Mouse (Mus musculus) neural tube, embryonic 12.5 days (tissue): ENCODE measurements around the gene 2310034G01Rik. TPM values are rescaled to one million over a fixed set of nuclear protein-coding genes. Genes with fewer than 3 reads are reported as not detected.

Experiments used
- ATAC-seq: fragments of 200-750 bp; cut with Nextera tagmentation; 2 replicates; pipeline ENCODE4 v1.8.0; 2017; ENCODE audit warnings: low read depth, mild to moderate bottlenecking, moderate TSS enrichment, moderate library complexity; ENCODE audit not compliant: low FRiP score
- H3K27ac ChIP-seq: fragments of 300-500 bp; sonication (generic); 2 replicates; pipeline ENCODE4 v1.5.1; 2016
- H3K27me3 ChIP-seq: fragments of 300-500 bp; sonication (generic); replicated peaks from 2 replicates; pipeline ENCODE4 v1.6.1; 2016; ENCODE audit warnings: mild to moderate bottlenecking
- H3K36me3 ChIP-seq: fragments of 300-500 bp; sonication (generic); 2 replicates; pipeline ENCODE4 v1.6.1; 2016; ENCODE audit warnings: mild to moderate bottlenecking
- H3K4me1 ChIP-seq: fragments of 300-500 bp; sonication (generic); 2 replicates; pipeline ENCODE4 v1.6.1; 2016
- H3K4me2 ChIP-seq: fragments of 300-500 bp; sonication (generic); replicated peaks from 2 replicates; pipeline ENCODE4 v1.6.1; 2016; ENCODE audit warnings: mild to moderate bottlenecking
- H3K4me3 ChIP-seq: fragments of 300-500 bp; sonication (generic); 2 replicates; pipeline ENCODE4 v1.5.1; 2016
- H3K9ac ChIP-seq: fragments of 300-500 bp; sonication (generic); 2 replicates; pipeline ENCODE4 v1.6.1; 2016; ENCODE audit warnings: mild to moderate bottlenecking
- H3K9me3 ChIP-seq: fragments of 300-500 bp; sonication (generic); 2 replicates; pipeline ENCODE4 v1.6.1; 2016; ENCODE audit warnings: mild to moderate bottlenecking
- WGBS: fragments of 180-500 bp; shearing (Covaris S2); methylation state at CpG from one replicate; pipeline ENCODE4 v1.1.7; 2016; 5-methylcytosine and 5-hydroxymethylcytosine counted together
- polyA plus RNA-seq: library from polyadenylated mRNA; unstranded; fragments of >200 nt; fragmentation: Nextera tagmentation; extraction: Ambion mirVana; gene quantifications from 2 replicates; pipeline ENCODE4 v1.2.1, GENCODE M21; 2016

The 2310034G01Rik gene
- polyA plus RNA-seq, 1 experiment from 2014 or later: 2.1 TPM

GRCm38 (mm10) chr19:46315752-46316610 is 34.1 kb downstream of the 2310034G01Rik start:
- Histone ChIP-seq H3K9ac (no peak overlapping the region), H3K27ac (no peak overlapping the region), H3K9me3 (no peaks in the 10 kb centered on the region), H3K4me3 (no peak overlapping the region), H3K4me2 (peak overlapping the region; percentile 68; the same call in 1 of the 2 replicates), H3K27me3 (peaks cover 85% of the 10 kb centered on the region), H3K36me3 (0 out of 2 replicates have a peak, but pooled peaks cover 10% of the 10 kb centered on the region), H3K4me1 (peaks cover 28% of the 10 kb centered on the region)
- no peak for ATAC-seq
- WGBS: 48% methylated on average over 12 of the region's 12 CpGs

- no peak for ATAC-seq
- no peak overlapping the region for H3K4me3 ChIP-seq
- H3K27ac ChIP-seq: no peak overlapping the region
- H3K36me3 ChIP-seq: peaks cover 13% of the 10 kb centered on the region; the same call in 1 of the 2 replicates
- H3K9me3 ChIP-seq: no peaks in the 10 kb centered on the region
- WGBS: 44% methylated on average over 14 of the region's 14 CpGs
- H3K4me2 ChIP-seq: no peak overlapping the region
- no peak overlapping the region for H3K9ac ChIP-seq
- peaks cover 23% of the 10 kb centered on the region for H3K4me1 ChIP-seq
- peaks cover 84% of the 10 kb centered on the region for H3K27me3 ChIP-seq
Observed at GRCm38 (mm10) chr19:46314872-46315742, 35.0 kb downstream of the 2310034G01Rik start.

DNA sequence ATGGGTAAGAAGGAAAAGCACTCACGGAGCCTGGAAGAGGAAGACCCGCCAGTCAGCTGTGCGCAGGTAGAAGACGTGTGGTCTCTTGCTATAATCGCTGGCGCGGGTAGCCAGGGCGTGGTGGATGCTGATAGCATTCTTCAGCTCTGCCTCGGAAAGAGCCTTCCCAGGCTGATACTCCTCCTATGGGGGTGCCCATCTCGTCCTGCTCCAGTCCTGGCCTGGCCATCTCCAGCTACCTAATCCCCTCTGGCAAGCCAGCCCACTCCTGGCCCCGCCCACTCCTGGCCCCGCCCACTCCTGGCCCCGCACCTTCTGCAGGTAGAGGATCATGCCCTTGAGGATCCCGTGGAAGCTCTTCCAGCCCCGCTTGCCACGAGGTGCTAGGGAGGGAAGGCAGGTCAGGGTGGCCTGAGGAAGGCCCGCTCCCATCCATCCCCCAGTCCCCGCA is 35.9 kb downstream of the 2310034G01Rik start:
- Histone ChIP-seq H3K4me3 (no peak overlapping the region), H3K4me2 (no peak overlapping the region)

GRCm38 (mm10) chr19:46313591-46313990 is 36.5 kb downstream of the 2310034G01Rik start:
- H3K4me3 ChIP-seq: no peak overlapping the region
- H3K4me2 ChIP-seq: no peak overlapping the region
- peaks cover 13% of the 10 kb centered on the region; the same call in 1 of the 2 replicates for H3K36me3 ChIP-seq
- H3K9ac ChIP-seq: no peak overlapping the region
- 72% methylated on average over 6 of the region's 6 CpGs for WGBS
- no peak overlapping the region for H3K27ac ChIP-seq
- peaks cover 74% of the 10 kb centered on the region for H3K27me3 ChIP-seq
- peaks cover 19% of the 10 kb centered on the region for H3K4me1 ChIP-seq
- no peaks in the 10 kb centered on the region for H3K9me3 ChIP-seq
- no peak for ATAC-seq

More for the DNA sequence above, 35.9 kb downstream of the 2310034G01Rik start:
- no peak overlapping the region for H3K27ac ChIP-seq
- H3K9me3 ChIP-seq: no peaks in the 10 kb centered on the region
- ATAC-seq: no peak
- no peak overlapping the region for H3K9ac ChIP-seq
- H3K27me3 ChIP-seq: peaks cover 76% of the 10 kb centered on the region
- H3K36me3 ChIP-seq: peaks cover 13% of the 10 kb centered on the region; the same call in 1 of the 2 replicates
- WGBS: 16% methylated on average over 18 of the region's 18 CpGs
- peaks cover 21% of the 10 kb centered on the region for H3K4me1 ChIP-seq

GRCm38 (mm10) chr19:46313116-46313515 is 37.0 kb downstream of the 2310034G01Rik start:
- Histone ChIP-seq H3K9ac (no peak overlapping the region), H3K36me3 (peaks cover 13% of the 10 kb centered on the region; the same call in 1 of the 2 replicates), H3K27ac (no peak overlapping the region), H3K4me1 (peaks cover 19% of the 10 kb centered on the region), H3K4me3 (no peak overlapping the region), H3K9me3 (no peaks in the 10 kb centered on the region), H3K27me3 (peaks cover 74% of the 10 kb centered on the region), H3K4me2 (no peak overlapping the region)
- ATAC-seq: no peak
- 85% methylated on average over 9 of the region's 9 CpGs for WGBS

DNA sequence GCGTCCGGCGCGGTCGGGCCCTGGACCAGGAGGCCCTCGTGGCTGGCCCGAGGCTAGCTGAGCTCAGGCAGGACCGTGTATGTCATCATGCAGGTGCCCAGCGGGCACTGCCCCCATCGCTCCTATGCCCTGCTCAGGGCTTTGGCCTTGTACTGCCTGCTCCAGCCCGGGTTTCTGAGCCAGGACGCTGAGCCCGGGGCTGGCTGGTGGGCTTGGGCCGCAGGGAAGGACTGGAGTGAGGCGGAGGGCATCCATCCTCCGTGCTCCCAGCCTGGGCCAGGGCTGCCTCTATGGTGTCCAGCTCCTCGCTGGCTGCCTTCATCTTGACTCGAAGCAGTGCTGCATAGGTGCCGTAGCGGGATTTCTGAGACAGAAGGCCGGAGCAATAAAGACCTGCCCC is 37.5 kb downstream of the 2310034G01Rik start:
- H3K27me3 ChIP-seq: peaks cover 74% of the 10 kb centered on the region
- H3K4me2 ChIP-seq: no peak overlapping the region
- no peak overlapping the region for H3K9ac ChIP-seq
- H3K9me3 ChIP-seq: no peaks in the 10 kb centered on the region
- no peak for ATAC-seq
- H3K27ac ChIP-seq: no peak overlapping the region
- H3K4me1 ChIP-seq: peaks cover 13% of the 10 kb centered on the region
- WGBS: 90% methylated on average over 21 of the region's 21 CpGs
- H3K36me3 ChIP-seq: peaks cover 13% of the 10 kb centered on the region; the same call in 1 of the 2 replicates
- H3K4me3 ChIP-seq: 0 out of 2 replicates have a peak overlapping the region, but pooled peaks have one; percentile 1

GRCm38 (mm10) chr19:46311341-46311740 is 38.8 kb downstream of the 2310034G01Rik start:
- Histone ChIP-seq H3K27me3 (peaks cover 72% of the 10 kb centered on the region), H3K9me3 (no peaks in the 10 kb centered on the region), H3K4me3 (no peak overlapping the region), H3K27ac (no peak overlapping the region), H3K36me3 (peaks cover 13% of the 10 kb centered on the region; the same call in 1 of the 2 replicates), H3K4me2 (no peak overlapping the region), H3K9ac (no peak overlapping the region), H3K4me1 (peaks cover 9% of the 10 kb centered on the region)
- WGBS: 85% methylated on average over 9 of the region's 9 CpGs
- ATAC-seq: no peak

- H3K9me3 ChIP-seq: no peaks in the 10 kb centered on the region
- WGBS: 89% methylated on average over 12 of the region's 12 CpGs
- no peak overlapping the region for H3K4me2 ChIP-seq
- H3K9ac ChIP-seq: no peak overlapping the region
- H3K27me3 ChIP-seq: peaks cover 67% of the 10 kb centered on the region
- peaks cover 19% of the 10 kb centered on the region for H3K4me1 ChIP-seq
- no peak for ATAC-seq
- H3K27ac ChIP-seq: no peak overlapping the region
- no peak overlapping the region for H3K4me3 ChIP-seq
- peaks cover 13% of the 10 kb centered on the region; the same call in 1 of the 2 replicates for H3K36me3 ChIP-seq
Observed at GRCm38 (mm10) chr19:46310312-46310865, 39.7 kb downstream of the 2310034G01Rik start.

DNA sequence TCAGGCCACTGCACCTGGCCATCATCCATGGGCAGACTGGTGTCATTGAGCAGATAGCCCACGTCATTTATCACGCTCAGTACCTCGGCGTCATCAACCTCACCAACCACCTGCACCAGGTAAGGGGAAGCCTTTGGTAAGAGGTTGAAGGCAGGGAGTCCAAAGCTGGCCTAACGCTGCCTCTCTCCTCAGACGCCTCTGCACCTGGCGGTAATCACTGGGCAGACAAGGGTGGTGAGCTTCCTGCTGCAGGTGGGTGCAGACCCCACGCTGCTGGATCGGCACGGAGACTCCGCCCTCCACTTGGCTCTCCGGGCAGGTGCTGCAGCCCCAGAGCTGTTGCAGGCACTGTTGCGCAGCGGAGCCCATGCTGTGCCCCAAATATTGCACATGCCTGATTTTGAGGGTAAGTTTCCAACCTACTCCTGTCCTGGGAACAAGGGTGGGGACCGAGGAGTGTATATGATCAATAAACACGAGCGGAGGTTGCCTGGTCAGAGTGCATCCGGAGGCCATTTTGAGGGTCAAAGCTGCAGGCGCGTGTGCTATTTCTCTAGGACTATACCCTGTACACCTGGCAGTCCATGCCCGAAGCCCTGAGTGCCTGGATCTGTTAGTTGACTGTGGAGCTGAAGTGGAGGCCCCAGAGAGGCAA is 40.3 kb downstream of the 2310034G01Rik start:
- Histone ChIP-seq H3K9me3 (no peaks in the 10 kb centered on the region), H3K4me1 (peaks cover 24% of the 10 kb centered on the region), H3K27me3 (peaks cover 61% of the 10 kb centered on the region), H3K4me3 (no peak overlapping the region), H3K9ac (no peak overlapping the region), H3K4me2 (no peak overlapping the region), H3K36me3 (peaks cover 13% of the 10 kb centered on the region; the same call in 1 of the 2 replicates), H3K27ac (no peak overlapping the region)
- ATAC-seq: no peak
- 83% methylated on average over 21 of the region's 21 CpGs for WGBS

DNA sequence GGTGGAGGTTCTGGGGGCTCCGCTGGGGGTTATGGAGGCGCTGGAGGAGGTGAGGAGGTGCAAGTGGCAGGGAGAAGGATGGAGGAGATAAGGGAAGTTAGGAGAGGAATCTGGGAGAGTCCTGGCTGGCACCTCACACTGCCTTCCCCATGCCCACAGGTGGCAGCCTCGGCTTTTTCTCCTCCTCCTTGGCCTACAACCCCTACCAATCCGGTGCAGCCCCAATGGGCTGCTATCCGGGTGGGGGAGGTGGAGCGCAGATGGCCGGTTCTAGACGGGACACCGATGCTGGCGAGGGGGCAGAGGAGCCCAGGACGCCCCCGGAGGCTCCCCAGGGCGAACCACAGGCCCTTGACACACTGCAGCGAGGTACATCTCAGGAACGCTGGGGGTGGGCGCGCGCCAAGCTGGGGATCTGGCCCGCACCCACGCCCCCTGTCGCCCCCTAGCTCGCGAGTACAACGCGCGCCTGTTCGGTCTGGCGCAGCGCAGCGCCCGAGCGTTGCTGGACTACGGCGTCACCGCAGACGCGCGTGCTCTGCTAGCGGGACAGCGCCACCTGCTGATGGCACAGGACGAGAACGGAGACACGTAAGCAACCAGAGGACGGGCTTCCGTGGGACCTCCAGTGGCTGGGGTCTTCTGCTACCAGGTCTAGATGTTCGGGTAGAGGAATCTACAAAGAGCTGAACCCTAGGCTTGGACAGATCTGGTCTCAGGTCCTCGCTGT is 41.2 kb downstream of the 2310034G01Rik start:
- peak overlapping the region; percentile 49; the same call in 1 of the 2 replicates for H3K9ac ChIP-seq
- H3K27me3 ChIP-seq: peaks cover 52% of the 10 kb centered on the region
- H3K9me3 ChIP-seq: no peaks in the 10 kb centered on the region
- H3K4me1 ChIP-seq: peaks cover 27% of the 10 kb centered on the region
- peak overlapping the region; percentile 29 for H3K4me3 ChIP-seq
- H3K27ac ChIP-seq: no peak overlapping the region
- WGBS: 2% methylated on average over 47 of the region's 47 CpGs
- H3K36me3 ChIP-seq: peaks cover 13% of the 10 kb centered on the region; the same call in 1 of the 2 replicates
- peak; percentile 46; the same call in 1 of the 2 replicates for ATAC-seq
- H3K4me2 ChIP-seq: peak overlapping the region; percentile 75

GRCm38 (mm10) chr19:46308303-46308702 is 41.8 kb downstream of the 2310034G01Rik start:
- Histone ChIP-seq H3K27me3 (peaks cover 46% of the 10 kb centered on the region), H3K9ac (no peak overlapping the region), H3K4me2 (peak overlapping the region; percentile 75), H3K27ac (no peak overlapping the region), H3K4me3 (peak overlapping the region; percentile 29; the same call in 1 of the 2 replicates), H3K36me3 (peaks cover 13% of the 10 kb centered on the region; the same call in 1 of the 2 replicates), H3K4me1 (peaks cover 27% of the 10 kb centered on the region), H3K9me3 (no peaks in the 10 kb centered on the region)
- no peak for ATAC-seq
- 55% methylated on average over 16 of the region's 16 CpGs for WGBS
